Comparison of ENCODE assay signal across 8 mouse cellular contexts in the genomic region with DNA sequence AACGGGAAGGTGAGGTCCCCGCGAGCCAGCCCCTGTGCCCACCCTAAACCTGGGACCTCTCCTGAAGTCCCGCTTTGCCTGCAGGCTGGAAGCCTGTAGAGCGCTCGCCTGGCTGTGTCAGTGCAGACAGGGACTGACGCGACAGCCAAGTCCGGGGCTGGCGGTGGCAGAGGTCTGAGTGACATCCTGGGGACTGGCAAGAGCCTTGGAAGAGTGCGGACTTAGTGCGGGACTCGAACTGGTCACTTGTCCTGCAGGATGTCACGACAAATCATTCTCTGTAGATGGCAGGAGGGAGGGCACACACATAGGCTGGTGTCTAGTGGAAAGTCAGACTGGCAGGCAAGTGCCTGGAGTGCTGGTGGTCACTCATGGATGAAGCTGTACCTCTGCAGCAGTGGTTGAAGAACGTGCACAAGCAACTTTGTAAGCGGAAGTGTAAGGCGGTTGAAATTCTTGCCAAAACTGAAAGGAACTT. TPM values are rescaled to one million over a fixed set of nuclear protein-coding genes. Genes with fewer than 3 reads are reported as not detected.
A peak's percentile ranks its signal among the peaks of the same experiment; 100 is the strongest.
DNase-seq lines count a peak whose midpoint lies in the region; ATAC-seq lines count a peak whose summit lies in the region.

No protein-coding gene starts in this region.

- H3K4me2 ChIP-seq in midbrain, embryonic 15.5 days, result peak overlapping the region; percentile 73

- H3K27me3 ChIP-seq in midbrain, embryonic 15.5 days (replicated peaks), result no peaks in the 10 kb centered on the region

- intact Hi-C loops in left cerebral cortex, postnatal 36 days (cut with DNase I), result no loop called here

- whole genome bisulfite sequencing in large intestine, adult 2 months, result 0% methylated on average over 17 of the region's 17 CpGs
- WGBS in midbrain, embryonic 15.5 days, result 2% methylated on average over 17 of the region's 17 CpGs

- H3K4me1 ChIP-seq in midbrain, embryonic 15.5 days, result peaks cover 19% of the 10 kb centered on the region

- peak overlapping the region; percentile 85 for H3K27ac ChIP-seq in midbrain, embryonic 15.5 days

- no peaks in the 10 kb centered on the region for H3K9me3 ChIP-seq in midbrain, embryonic 15.5 days

- H3K9ac ChIP-seq in midbrain, embryonic 15.5 days, result peak overlapping the region; percentile 87

- H3K4me3 ChIP-seq in midbrain, embryonic 15.5 days, result peak overlapping the region; percentile 90

- DNase-seq in kidney, adult 8-10 months, result peak; percentile 25 to 29
- DNase-seq in kidney, postnatal 14 days, result no peak
- peak; percentile 50 for DNase-seq in MN1 (ENCODE audit: low spot score)
- DNase-seq in fibroblast of lung, adult 2 months (ENCODE audit: low read depth), result peak; percentile 12
- DNase-seq in large intestine, adult 2 months (ENCODE audit: low read depth, low spot score), result peak; percentile 14
- no peak for DNase-seq in cerebellum, adult 11-12 months
- DNase-seq in left cerebral cortex, postnatal 36 days (ENCODE audit: low spot score in 2 of 2), result no peak

- peak; percentile 92 for ATAC-seq in midbrain, embryonic 15.5 days (replicated peaks)

- peaks cover 14% of the 10 kb centered on the region for H3K36me3 ChIP-seq in midbrain, embryonic 15.5 days (replicated peaks)

RNA-seq across cellular contexts. Expression of a gene that starts 0.5 kb away (rescaled TPM):
- polyA plus RNA-seq in large intestine, adult 2 months (2012; rRNA removed), result 6.3 and 7.1 TPM in 2 replicates
- polyA plus RNA-seq in midbrain, embryonic 15.5 days (2015; fragmentation: Nextera tagmentation; extraction: Ambion mirVana), result 76.8 and 82.7 TPM in 2 replicates
- 10 to 100 TPM; 50.9 to 60.5 TPM for total RNA-seq in left cerebral cortex, postnatal 36 days (2021)

Comparison
In these comparisons a context has a peak if more than half of its experiments do, and no peak if none do; other contexts are left out.
1. DNase-seq: peak in kidney, adult 8-10 months (2 of 2), MN1 (single experiment), fibroblast of lung, adult 2 months (single experiment) and large intestine, adult 2 months (single experiment); none in kidney, postnatal 14 days (single experiment), cerebellum, adult 11-12 months (single experiment) and left cerebral cortex, postnatal 36 days (0 of 2).